Mouse (Mus musculus): ENCODE data around the gene Ost4.
A peak's percentile ranks its signal among the peaks of the same experiment; 100 is the strongest.
"Not testable (repeated sequence)": the region's sequence is repeated elsewhere in the genome, so short reads cannot be mapped to it uniquely, and the experiment has no call there.

The Ost4 gene

GRCm38 (mm10) chr5:30889088-30889754, 18.4 kb downstream of the Ost4 start:
- no peak for DNase-seq

- peak; percentile 95 to 96 for DNase-seq
These were observed 19.1 kb downstream of the Ost4 start, which contains the start of gene Agbl5 for GRCm38 (mm10) chr5:30888337-30889087. TSS of gene Agbl5 (plus strand) at chr5:30888694.

GRCm38 (mm10) chr5:30887858-30888336, 19.7 kb downstream of the Ost4 start:
- peak; percentile 87 for DNase-seq

GRCm38 (mm10) chr5:30887331-30887761, 20.2 kb downstream of the Ost4 start:
- peak; percentile 72 to 83 for DNase-seq

- no peak for DNase-seq
These were observed 20.9 kb downstream of the Ost4 start for GRCm38 (mm10) chr5:30886731-30887130.

- no peak for DNase-seq
These were observed 21.4 kb downstream of the Ost4 start for GRCm38 (mm10) chr5:30886209-30886608.

GRCm38 (mm10) chr5:30881839-30882238, 25.7 kb downstream of the Ost4 start:
- not testable (repeated sequence) for DNase-seq

- no peak for DNase-seq
These were observed 28.1 kb downstream of the Ost4 start for GRCm38 (mm10) chr5:30879347-30879943.

- no peak for DNase-seq
These were observed 29.0 kb downstream of the Ost4 start for GRCm38 (mm10) chr5:30878616-30879015.

- DNase-seq = no peak
These were observed 33.2 kb downstream of the Ost4 start for GRCm38 (mm10) chr5:30874365-30874764.

GRCm38 (mm10) chr5:30872574-30872973, 35.0 kb downstream of the Ost4 start:
- DNase-seq = no peak

GRCm38 (mm10) chr5:30870131-30870406, 37.5 kb downstream of the Ost4 start:
- no peak for DNase-seq

GRCm38 (mm10) chr5:30869405-30870130, 38.0 kb downstream of the Ost4 start:
- peak; percentile 93 for DNase-seq

- DNase-seq = no peak
These were observed 38.6 kb downstream of the Ost4 start for GRCm38 (mm10) chr5:30868981-30869380.

GRCm38 (mm10) chr5:30867712-30868111, 39.9 kb downstream of the Ost4 start, which contains the start of gene Tmem214:
TSS of gene Tmem214 (plus strand) at chr5:30868012.
- no peak for DNase-seq

- DNase-seq = no peak
These were observed 40.7 kb downstream of the Ost4 start for GRCm38 (mm10) chr5:30866871-30867270.

- DNase-seq = no peak
These were observed 43.3 kb downstream of the Ost4 start for GRCm38 (mm10) chr5:30864322-30864721.

GRCm38 (mm10) chr5:30863852-30864251, 43.7 kb downstream of the Ost4 start:
- DNase-seq = no peak

GRCm38 (mm10) chr5:30856124-30856523, 51.5 kb downstream of the Ost4 start:
- no peak for DNase-seq

Data from thymus, postnatal 36 days (tissue).